Mouse (Mus musculus): ENCODE data around the gene Commd1. TPM values are rescaled to one million over a fixed set of nuclear protein-coding genes. Genes with fewer than 3 reads are reported as not detected.

The Commd1 gene
- polyA plus RNA-seq, 1 experiment from 2014 or later, result 217 TPM

DNA sequence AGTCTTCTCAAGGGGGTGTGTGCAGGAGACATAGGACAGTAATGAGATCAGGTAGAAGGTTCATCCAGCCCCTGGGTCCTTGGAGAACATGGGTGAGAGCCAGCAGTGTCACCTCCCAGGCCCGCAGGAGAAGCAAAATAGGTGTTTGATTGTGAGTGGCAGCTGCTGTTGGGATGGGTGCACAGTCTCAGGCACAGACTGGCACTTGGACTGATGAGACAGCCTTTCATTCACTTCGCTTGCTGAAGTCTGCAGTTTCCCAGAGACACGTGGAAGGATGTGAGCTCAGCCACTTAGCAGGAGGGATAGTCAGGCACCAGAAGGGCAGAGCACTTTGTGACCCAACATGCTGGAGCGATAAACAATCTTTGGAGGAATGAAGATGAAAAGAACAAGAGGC lies 118.6 kb downstream of the Commd1 start:
- Histone ChIP-seq H3K4me3 (ENCODE audit: low read depth, low read length) (no peak overlapping the region), H3K9me3 (ENCODE audit: low read length) (no peaks in the 10 kb centered on the region), H3K27ac (ENCODE audit: low read length) (no peak overlapping the region), H3K4me2 (replicated peaks; ENCODE audit: low read depth, low read length) (no peak overlapping the region), H3K36me3 (ENCODE audit: insufficient read depth, low read length) (no peaks in the 10 kb centered on the region), H3K9ac (replicated peaks; ENCODE audit: low read depth) (no peak overlapping the region), H3K4me1 (ENCODE audit: insufficient read depth, low read depth, low read length) (0 out of 2 replicates have a peak, but pooled peaks cover 3% of the 10 kb centered on the region), H3K27me3 (replicated peaks; ENCODE audit: insufficient read depth, low read length) (no peaks in the 10 kb centered on the region)
- ATAC-seq (no peak), DNase-seq (ENCODE audit: low spot score) (no peak)
- TF ChIP-seq EP300 (IDR thresholded peaks at IDR 0.05) (no peak), CTCF (IDR thresholded peaks at IDR 0.05) (no peak)
- WGBS, result 59% methylated on average over 4 of the region's 4 CpGs

DNA sequence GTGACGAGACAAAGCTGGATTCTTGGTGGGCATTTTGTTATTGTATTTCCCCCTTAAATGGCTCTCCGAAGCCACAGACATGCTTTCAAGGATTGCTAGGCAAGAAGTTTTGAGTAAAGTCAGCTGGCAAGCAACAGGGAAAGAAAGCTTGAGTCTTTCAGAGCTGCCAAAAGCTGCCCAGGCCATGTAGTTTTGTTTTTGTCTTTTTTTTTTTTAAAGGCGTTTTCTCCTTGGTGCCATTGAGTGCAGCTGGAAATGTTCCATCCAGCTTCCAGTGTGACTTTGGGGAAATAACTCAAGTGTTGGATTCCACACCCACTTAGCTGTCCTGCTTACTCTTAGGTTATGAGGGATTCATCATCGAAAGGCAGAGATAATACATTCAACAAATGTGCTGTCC lies 120.9 kb downstream of the Commd1 start:
- Histone ChIP-seq H3K4me3 (ENCODE audit: low read depth, low read length) (0 out of 2 replicates have a peak overlapping the region, but pooled peaks have one; percentile 87), H3K9ac (replicated peaks; ENCODE audit: low read depth) (no peak overlapping the region), H3K27ac (ENCODE audit: low read length) (peak overlapping the region; percentile 98; the same call in 1 of the 2 replicates), H3K9me3 (ENCODE audit: low read length) (no peaks in the 10 kb centered on the region), H3K27me3 (replicated peaks; ENCODE audit: insufficient read depth, low read length) (no peaks in the 10 kb centered on the region), H3K4me2 (replicated peaks; ENCODE audit: low read depth, low read length) (peak overlapping the region; percentile 87; the same call in 1 of the 2 replicates), H3K4me1 (ENCODE audit: insufficient read depth, low read depth, low read length) (0 out of 2 replicates have a peak, but pooled peaks cover 6% of the 10 kb centered on the region), H3K36me3 (ENCODE audit: insufficient read depth, low read length) (no peaks in the 10 kb centered on the region)
- 41% methylated on average over 4 of the region's 4 CpGs for WGBS
- ATAC-seq (no peak), DNase-seq (ENCODE audit: low spot score) (peak; percentile 61)
- TF ChIP-seq EP300 (IDR thresholded peaks at IDR 0.05), result no peak
- no peak for TF ChIP-seq CTCF (IDR thresholded peaks at IDR 0.05)

DNA sequence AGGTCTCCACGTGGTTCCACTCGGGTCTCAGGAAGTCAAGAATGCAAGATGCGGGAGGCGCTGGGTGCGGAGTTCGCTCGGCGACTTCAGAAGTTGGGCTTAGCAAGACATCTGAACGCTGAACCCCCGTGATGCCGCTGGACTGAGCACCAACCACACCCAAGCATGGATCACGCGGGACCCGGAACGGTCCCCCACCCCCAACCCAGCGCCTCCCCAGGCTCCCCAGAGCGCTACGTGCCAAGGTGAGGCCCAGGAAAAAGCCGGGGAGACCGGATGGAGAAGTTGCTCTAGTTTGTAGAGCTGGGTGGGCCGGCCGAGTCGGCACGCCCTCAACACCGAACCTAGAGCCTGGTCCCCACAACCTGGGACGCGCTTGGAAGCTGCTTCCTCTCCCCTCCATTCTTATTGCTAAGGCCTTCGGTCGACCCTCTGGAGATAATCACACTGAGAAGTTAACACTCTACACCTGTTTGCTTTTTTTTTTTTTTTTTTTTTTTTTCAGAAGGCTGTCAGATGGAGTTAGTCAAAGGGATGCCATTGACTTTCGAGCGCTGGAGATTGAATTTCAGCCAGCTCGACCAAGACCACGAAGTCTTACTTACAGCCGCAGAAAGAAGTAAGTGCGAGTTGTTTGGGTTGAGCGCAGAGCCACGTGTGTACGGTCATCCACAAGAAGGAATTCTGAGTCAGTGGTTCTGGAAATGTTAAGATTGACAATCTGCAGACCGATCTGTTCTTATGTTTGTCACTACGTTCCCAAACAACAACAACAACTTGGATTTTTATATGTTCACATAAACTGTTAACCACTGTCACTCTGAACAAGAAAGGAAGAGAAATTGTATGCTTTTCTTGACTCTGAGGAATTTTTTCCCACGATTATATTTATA lies 121.6 kb downstream of the Commd1 start, which contains the start of gene B3gnt2:
Gene B3gnt2, minus strand, starts transcription at position 627 of the 893 bp plus-strand sequence.
- DNase-seq (ENCODE audit: low spot score), result peak; percentile 69
- Histone ChIP-seq H3K4me1 (ENCODE audit: insufficient read depth, low read depth, low read length) (0 out of 2 replicates have a peak, but pooled peaks cover 6% of the 10 kb centered on the region), H3K36me3 (ENCODE audit: insufficient read depth, low read length) (no peaks in the 10 kb centered on the region), H3K4me3 (ENCODE audit: low read depth, low read length) (peak within 1 kb of the TSS; percentile 87), H3K9me3 (ENCODE audit: low read length) (no peaks in the 10 kb centered on the region), H3K9ac (replicated peaks; ENCODE audit: low read depth) (peak within 1 kb of the TSS; percentile 85), H3K27me3 (replicated peaks; ENCODE audit: insufficient read depth, low read length) (no peaks in the 10 kb centered on the region), H3K27ac (ENCODE audit: low read length) (peak within 1 kb of the TSS; percentile 98), H3K4me2 (replicated peaks; ENCODE audit: low read depth, low read length) (peak within 1 kb of the TSS; percentile 87)
- TF ChIP-seq EP300 (IDR thresholded peaks at IDR 0.05) (no peak), CTCF (IDR thresholded peaks at IDR 0.05) (no peak)
- ATAC-seq, result peak; percentile 24
- 5% methylated on average over 40 of the region's 41 CpGs for WGBS

DNA sequence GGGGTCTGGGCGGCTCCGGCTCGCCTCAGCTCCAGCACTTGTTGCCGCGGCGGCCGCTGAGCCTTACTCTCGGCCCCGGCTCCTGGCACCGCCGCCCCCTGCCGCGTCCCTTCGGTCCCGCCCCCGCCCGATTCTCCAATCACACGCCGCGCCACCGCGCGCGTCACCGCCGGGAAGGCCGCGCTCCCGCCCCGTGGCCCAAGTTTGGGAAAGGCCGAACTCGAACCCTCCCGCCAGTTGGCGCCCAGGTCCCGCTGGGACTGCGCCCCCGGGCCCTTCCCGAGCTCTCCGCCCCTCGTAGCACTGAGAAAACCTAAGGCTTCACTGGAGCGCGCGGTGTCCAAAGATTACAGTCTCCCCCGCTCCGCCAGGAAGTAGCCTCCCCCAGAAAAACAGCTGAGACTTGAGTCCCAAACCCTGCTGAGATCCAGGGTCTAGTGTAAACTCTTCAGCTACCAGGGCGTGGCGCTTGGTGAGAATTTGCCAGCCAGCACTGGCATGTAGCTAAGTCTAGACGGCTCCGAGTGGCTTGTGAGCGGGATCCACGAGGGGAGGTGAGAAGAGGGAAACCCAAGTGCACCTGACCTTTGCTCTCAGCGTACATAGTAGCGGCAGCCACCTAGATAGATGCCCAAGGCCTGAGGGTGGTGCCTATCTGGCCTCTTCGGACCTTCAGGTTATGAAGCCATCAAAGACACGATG lies 122.4 kb downstream of the Commd1 start:
- H3K4me3 ChIP-seq (ENCODE audit: low read depth, low read length), result peak overlapping the region; percentile 87
- peak overlapping the region; percentile 98 for H3K27ac ChIP-seq (ENCODE audit: low read length)
- H3K4me1 ChIP-seq (ENCODE audit: insufficient read depth, low read depth, low read length), result 0 out of 2 replicates have a peak, but pooled peaks cover 6% of the 10 kb centered on the region
- H3K4me2 ChIP-seq (replicated peaks; ENCODE audit: low read depth, low read length), result peak overlapping the region; percentile 87
- no peaks in the 10 kb centered on the region for H3K9me3 ChIP-seq (ENCODE audit: low read length)
- TF ChIP-seq CTCF (IDR thresholded peaks at IDR 0.05) (peak; percentile 42), EP300 (IDR thresholded peaks at IDR 0.05) (no peak; the same call in 1 of the 2 replicates)
- DNase-seq (ENCODE audit: low spot score), result peak; percentile 95
- H3K36me3 ChIP-seq (ENCODE audit: insufficient read depth, low read length), result no peaks in the 10 kb centered on the region
- ATAC-seq, result peak; percentile 93
- H3K9ac ChIP-seq (replicated peaks; ENCODE audit: low read depth), result peak overlapping the region; percentile 85
- under 1% methylated on average over 44 of the region's 55 CpGs for WGBS
- no peaks in the 10 kb centered on the region for H3K27me3 ChIP-seq (replicated peaks; ENCODE audit: insufficient read depth, low read length)

DNA sequence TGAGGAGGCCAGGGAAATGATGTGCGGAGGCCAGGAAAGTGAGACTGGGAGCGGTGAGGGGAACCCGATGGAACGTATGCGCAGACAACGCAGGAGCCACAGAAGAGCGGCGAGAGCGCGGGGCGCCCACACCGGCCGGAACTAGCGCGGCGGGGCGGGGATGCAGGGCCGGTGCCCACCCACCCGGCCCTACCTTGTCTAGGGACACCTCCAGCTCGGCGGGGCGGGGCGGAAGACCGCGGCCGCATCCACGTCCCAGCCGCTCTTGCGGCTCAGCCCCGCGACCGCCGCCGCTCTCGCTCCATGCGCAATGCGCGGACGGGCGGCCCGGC lies 122.9 kb downstream of the Commd1 start:
- peak overlapping the region; percentile 87 for H3K4me2 ChIP-seq (replicated peaks; ENCODE audit: low read depth, low read length)
- TF ChIP-seq EP300 (IDR thresholded peaks at IDR 0.05) (no peak), CTCF (IDR thresholded peaks at IDR 0.05) (no peak; the same call in 1 of the 2 replicates)
- peak overlapping the region; percentile 85 for H3K9ac ChIP-seq (replicated peaks; ENCODE audit: low read depth)
- no peaks in the 10 kb centered on the region for H3K27me3 ChIP-seq (replicated peaks; ENCODE audit: insufficient read depth, low read length)
- H3K36me3 ChIP-seq (ENCODE audit: insufficient read depth, low read length), result no peaks in the 10 kb centered on the region
- peak overlapping the region; percentile 87 for H3K4me3 ChIP-seq (ENCODE audit: low read depth, low read length)
- 0% methylated on average over 17 of the region's 41 CpGs for WGBS
- peak; percentile 53 for ATAC-seq
- peak overlapping the region; percentile 98 for H3K27ac ChIP-seq (ENCODE audit: low read length)
- DNase-seq (ENCODE audit: low spot score), result no peak
- H3K4me1 ChIP-seq (ENCODE audit: insufficient read depth, low read depth, low read length), result 0 out of 2 replicates have a peak, but pooled peaks cover 6% of the 10 kb centered on the region
- H3K9me3 ChIP-seq (ENCODE audit: low read length), result no peaks in the 10 kb centered on the region

Measured in lung, postnatal 0 days (tissue).